Mouse (Mus musculus): Measurements from ENCODE around the gene Slc15a1.

DNA sequence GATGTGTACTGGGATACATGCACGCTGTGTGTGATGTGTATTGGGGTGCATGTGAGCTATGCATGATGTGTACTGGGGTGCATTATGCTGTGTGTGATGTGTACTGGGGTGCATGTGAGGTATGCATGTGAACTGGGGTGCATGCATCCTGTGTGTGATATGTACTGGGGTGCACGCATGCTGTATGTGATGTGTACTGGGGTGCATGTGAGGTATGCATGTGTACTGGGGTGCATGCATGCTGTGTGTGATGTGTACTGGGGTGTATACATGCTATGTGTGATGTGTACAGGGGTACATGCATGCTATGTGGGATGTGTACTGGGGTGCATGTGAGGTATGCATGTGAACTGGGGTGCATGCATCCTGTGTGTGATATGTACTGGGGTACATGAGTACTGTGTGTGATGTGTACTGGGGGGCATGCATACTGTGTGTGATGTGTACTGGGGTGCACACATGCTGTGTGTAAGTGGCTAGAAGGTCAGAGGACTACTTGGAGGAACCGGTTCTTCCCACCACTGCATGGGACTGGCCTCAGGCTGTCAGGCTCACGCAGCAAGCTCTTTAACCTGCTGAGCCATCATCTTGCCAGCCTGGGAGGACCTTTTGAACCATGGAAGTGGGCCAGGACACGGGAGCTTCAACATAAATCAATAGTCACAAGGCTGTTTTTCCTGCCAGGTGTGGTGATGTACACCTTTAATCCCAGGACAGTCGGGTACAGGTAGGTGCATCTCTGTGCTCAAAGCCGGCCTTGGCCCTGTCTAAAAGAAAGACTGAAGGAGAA lies 79.9 kb downstream of the Slc15a1 start:
- TF ChIP-seq CTCF (IDR thresholded peaks at IDR 0.05; ENCODE audit: low read depth), result no peak
- TF ChIP-seq EP300 (IDR thresholded peaks at IDR 0.05; ENCODE audit: low read depth), result no peak
